Mouse (Mus musculus): ENCODE measurements around the gene Adamts15. TPM values are rescaled to one million over a fixed set of nuclear protein-coding genes. Genes with fewer than 3 reads are reported as not detected.

Adamts15 gene
- polyA plus RNA-seq, 1 experiment = not detected

DNA sequence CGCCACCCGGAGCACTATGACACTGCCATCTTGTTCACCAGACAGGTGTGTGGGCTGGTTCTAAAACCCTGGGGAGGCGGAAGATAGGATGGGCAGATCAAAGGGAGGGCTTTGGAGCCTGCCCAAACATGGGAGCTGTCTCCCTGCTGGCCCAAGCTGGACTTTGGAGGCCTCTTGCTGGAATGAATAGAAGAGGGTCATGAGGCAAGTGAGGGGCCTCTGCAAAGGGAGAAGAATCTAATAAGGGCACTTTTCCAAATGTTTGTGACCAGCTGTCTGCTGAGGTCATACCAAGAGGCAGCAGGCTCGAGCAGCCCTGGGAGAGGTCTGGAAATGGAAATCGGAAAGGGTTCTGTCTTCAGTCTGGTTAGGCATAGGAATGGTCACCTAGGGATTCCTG, 29.2 kb upstream of the Adamts15 start:
- WGBS = 86% methylated on average over 5 of the region's 5 CpGs
- no peak overlapping the region for H3K27ac ChIP-seq (ENCODE audit: insufficient read depth, low read depth, low read length)
- H3K4me3 ChIP-seq (ENCODE audit: insufficient read depth, low read depth, low read length) = no peak overlapping the region
- no peak for TF ChIP-seq POLR2A (IDR thresholded peaks at IDR 0.05; ENCODE audit: insufficient read depth, low read depth, low read length)
- H3K4me1 ChIP-seq (ENCODE audit: control insufficient read depth, insufficient read depth, low read length) = no peaks in the 10 kb centered on the region

DNA sequence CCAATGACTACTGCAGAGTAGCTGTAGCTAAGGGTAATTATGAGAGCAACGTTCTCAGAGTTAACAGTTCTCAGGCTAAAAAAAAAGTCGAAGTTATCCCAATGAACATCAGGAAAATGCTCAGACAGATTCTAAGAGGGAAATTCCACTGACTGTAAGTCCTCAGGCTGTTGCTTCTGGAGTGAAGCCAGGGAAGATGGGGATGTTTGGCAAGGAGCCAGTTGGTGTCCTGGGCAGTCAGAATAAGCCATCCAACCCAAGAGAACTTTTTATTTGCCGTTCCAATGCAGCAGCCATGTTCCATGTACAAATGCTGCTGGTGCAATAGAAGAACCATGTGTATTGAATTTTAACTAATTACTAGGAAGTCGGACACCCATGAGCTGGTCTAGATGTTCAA, 28.3 kb upstream of the Adamts15 start:
- no peak overlapping the region for H3K27ac ChIP-seq (ENCODE audit: insufficient read depth, low read depth, low read length)
- 43% methylated on average over 4 of the region's 4 CpGs for WGBS
- no peaks in the 10 kb centered on the region for H3K4me1 ChIP-seq (ENCODE audit: control insufficient read depth, insufficient read depth, low read length)
- TF ChIP-seq CTCF (IDR thresholded peaks at IDR 0.05; ENCODE audit: insufficient read depth, low read depth, low read length) = no peak
- TF ChIP-seq POLR2A (IDR thresholded peaks at IDR 0.05; ENCODE audit: insufficient read depth, low read depth, low read length) = no peak
- H3K4me3 ChIP-seq (ENCODE audit: insufficient read depth, low read depth, low read length) = no peak overlapping the region

DNA sequence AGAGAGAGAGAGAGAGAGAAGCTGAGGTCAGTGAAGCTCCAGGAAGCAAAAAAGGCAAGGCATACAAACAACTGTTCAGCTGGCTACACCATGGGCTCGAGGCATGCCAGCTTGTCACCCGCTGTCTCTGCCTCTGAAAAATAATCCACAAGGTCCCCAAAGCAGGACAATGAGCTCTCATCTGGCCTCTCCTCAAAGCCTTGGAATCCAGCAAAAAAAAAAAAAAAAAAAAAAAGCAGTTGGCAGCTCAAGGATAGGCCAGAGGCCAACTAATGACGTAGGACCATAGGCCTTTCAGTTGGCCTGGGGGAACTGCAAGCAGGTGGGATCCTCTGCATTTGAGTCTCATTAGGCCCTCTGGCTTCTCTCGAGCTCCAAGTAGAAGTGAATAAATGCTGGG, 27.7 kb upstream of the Adamts15 start:
- TF ChIP-seq POLR2A (IDR thresholded peaks at IDR 0.05; ENCODE audit: insufficient read depth, low read depth, low read length) (no peak), CTCF (IDR thresholded peaks at IDR 0.05; ENCODE audit: insufficient read depth, low read depth, low read length) (no peak)

DNA sequence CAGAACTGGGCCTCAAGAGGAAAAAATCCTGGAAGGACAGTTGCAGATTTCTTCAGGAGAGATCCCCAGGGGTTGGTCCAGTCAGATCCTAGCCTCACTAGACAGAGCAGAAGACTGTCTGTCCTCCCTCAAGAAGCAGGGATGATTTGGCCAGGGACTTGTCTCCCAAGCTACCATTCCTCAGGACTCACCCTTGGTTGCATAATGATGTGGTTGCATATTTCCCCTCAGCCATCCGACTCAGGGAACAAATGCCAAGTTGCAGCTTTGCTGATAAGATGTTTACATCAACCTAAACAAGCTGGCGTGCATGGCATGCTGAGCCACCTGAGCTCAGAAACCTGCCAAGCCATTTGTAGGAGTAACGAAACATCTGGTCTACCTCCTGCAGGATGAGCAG, 27.2 kb upstream of the Adamts15 start:
- TF ChIP-seq CTCF (IDR thresholded peaks at IDR 0.05; ENCODE audit: insufficient read depth, low read depth, low read length) (no peak), POLR2A (IDR thresholded peaks at IDR 0.05; ENCODE audit: insufficient read depth, low read depth, low read length) (no peak)
- H3K27ac ChIP-seq (ENCODE audit: insufficient read depth, low read depth, low read length) = no peak overlapping the region
- H3K4me1 ChIP-seq (ENCODE audit: control insufficient read depth, insufficient read depth, low read length) = no peaks in the 10 kb centered on the region
- WGBS = 89% methylated on average over 3 of the region's 3 CpGs
- H3K4me3 ChIP-seq (ENCODE audit: insufficient read depth, low read depth, low read length) = no peak overlapping the region

More for the DNA sequence above, 27.7 kb upstream of the Adamts15 start:
- WGBS = 66% methylated on average over 4 of the region's 4 CpGs
- Histone ChIP-seq H3K27ac (ENCODE audit: insufficient read depth, low read depth, low read length) (no peak overlapping the region), H3K4me1 (ENCODE audit: control insufficient read depth, insufficient read depth, low read length) (no peaks in the 10 kb centered on the region), H3K4me3 (ENCODE audit: insufficient read depth, low read depth, low read length) (no peak overlapping the region)

DNA sequence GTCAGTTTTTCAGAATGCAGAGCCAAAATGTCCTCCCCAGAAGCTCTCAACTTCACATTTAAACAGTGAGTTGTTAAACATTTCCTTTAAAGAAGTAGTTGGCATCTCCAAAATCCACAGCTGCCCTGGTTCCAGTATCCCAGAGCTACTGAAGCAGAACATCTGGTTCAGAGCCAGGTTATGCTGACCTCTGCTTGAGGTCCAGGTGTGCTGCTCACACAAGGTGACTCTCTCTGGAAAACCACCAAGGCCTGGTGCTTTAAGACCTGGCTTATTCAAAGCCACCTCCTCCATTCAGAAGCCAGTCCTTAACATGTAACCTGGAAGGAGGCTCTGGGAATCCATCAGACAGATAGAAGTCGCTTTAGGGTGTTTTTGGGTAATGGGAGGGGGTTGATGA, 23.0 kb upstream of the Adamts15 start:
- peaks cover 7% of the 10 kb centered on the region for H3K4me1 ChIP-seq (ENCODE audit: control insufficient read depth, insufficient read depth, low read length)
- TF ChIP-seq CTCF (IDR thresholded peaks at IDR 0.05; ENCODE audit: insufficient read depth, low read depth, low read length) (no peak), POLR2A (IDR thresholded peaks at IDR 0.05; ENCODE audit: insufficient read depth, low read depth, low read length) (no peak)
- H3K4me3 ChIP-seq (ENCODE audit: insufficient read depth, low read depth, low read length) = no peak overlapping the region
- H3K27ac ChIP-seq (ENCODE audit: insufficient read depth, low read depth, low read length) = no peak overlapping the region
- WGBS = 79% methylated on average over 1 of the region's 1 CpGs

DNA sequence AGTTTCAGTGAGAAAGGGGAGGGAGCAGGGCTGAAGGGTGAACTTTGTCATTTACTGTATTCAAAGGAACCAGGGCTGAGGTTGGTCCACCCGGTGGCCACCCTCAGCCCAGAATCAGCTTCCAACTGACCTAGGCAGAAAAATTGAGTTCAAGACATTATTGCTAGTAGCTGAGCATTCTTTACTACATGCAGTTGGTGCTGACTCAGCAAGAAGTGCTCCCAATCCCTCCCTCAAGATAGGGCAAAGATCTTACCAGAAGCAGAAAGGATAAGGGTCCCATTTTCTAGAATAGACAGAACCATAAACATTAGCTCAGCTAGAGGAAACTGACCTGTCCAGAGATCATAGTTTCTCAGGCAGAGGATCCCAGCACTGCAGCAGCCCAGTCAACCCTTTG, 22.0 kb upstream of the Adamts15 start:
- H3K4me1 ChIP-seq (ENCODE audit: control insufficient read depth, insufficient read depth, low read length) = peaks cover 7% of the 10 kb centered on the region
- WGBS = 4% methylated on average over 1 of the region's 1 CpGs
- no peak for TF ChIP-seq POLR2A (IDR thresholded peaks at IDR 0.05; ENCODE audit: insufficient read depth, low read depth, low read length)
- no peak for TF ChIP-seq CTCF (IDR thresholded peaks at IDR 0.05; ENCODE audit: insufficient read depth, low read depth, low read length)
- H3K4me3 ChIP-seq (ENCODE audit: insufficient read depth, low read depth, low read length) = no peak overlapping the region
- no peak overlapping the region for H3K27ac ChIP-seq (ENCODE audit: insufficient read depth, low read depth, low read length)

DNA sequence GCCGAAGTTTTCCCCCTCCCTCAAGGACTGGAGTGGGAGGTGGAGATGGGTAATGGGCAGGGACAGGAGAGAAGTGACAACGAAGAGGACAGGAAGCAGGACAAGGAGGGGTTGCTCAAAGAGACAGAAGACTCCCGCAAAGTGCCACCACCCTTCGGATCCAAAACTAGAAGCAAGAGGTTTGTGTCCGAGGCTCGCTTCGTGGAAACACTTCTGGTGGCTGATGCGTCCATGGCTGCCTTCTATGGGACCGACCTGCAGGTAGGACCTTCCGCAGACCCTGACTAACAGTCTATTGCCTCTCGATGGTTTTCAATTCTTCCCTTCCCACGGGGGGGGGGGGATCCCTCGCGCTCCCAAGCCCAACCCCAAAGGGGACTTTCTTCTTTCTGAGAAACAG, 21.1 kb upstream of the Adamts15 start:
- no peak overlapping the region for H3K27ac ChIP-seq (ENCODE audit: insufficient read depth, low read depth, low read length)
- TF ChIP-seq POLR2A (IDR thresholded peaks at IDR 0.05; ENCODE audit: insufficient read depth, low read depth, low read length) (no peak), CTCF (IDR thresholded peaks at IDR 0.05; ENCODE audit: insufficient read depth, low read depth, low read length) (no peak)
- H3K4me1 ChIP-seq (ENCODE audit: control insufficient read depth, insufficient read depth, low read length) = peaks cover 7% of the 10 kb centered on the region
- WGBS = under 1% methylated on average over 14 of the region's 14 CpGs
- H3K4me3 ChIP-seq (ENCODE audit: insufficient read depth, low read depth, low read length) = peak overlapping the region; percentile 60

DNA sequence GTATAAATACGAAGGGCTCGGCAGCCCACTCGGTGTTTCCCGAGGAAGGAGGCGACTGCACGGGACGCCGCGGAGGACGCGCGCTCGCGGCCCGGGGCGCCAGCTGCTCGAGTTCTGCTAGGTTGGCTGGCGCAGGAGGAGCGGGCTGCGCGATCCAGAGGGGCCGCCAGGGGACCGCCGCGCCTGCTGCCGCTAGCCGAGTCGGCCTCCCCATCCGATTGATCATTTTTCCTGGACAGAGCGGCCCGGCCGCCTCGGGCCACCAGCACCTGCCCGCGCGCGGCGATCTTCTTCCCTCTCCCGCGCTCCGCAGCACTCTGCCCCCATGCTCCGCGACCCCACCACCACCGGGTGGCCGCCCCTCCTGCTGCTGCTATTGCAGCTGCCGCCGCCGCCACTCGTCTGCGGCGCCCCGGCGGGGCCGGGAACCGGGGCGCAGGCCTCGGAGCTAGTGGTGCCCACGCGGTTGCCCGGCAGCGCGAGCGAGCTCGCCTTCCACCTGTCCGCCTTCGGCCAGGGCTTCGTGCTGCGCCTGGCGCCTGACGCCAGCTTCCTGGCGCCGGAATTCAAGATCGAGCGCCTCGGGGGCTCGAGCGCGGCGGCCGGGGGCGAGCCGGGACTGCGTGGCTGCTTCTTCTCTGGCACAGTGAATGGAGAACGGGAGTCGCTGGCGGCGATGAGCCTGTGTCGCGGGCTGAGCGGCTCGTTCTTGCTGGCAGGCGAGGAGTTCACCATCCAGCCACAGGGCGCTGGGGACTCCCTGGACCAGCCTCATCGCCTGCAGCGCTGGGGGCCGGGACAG, 20.5 kb upstream of the Adamts15 start, which contains the start of gene Adamts8:
Gene Adamts8 (plus strand): TSS at position 51 of the 802 bp plus-strand sequence.
- Histone ChIP-seq H3K4me3 (ENCODE audit: insufficient read depth, low read depth, low read length) (peak within 1 kb of the TSS; percentile 60), H3K27ac (ENCODE audit: insufficient read depth, low read depth, low read length) (no peak within 1 kb of the TSS), H3K4me1 (ENCODE audit: control insufficient read depth, insufficient read depth, low read length) (peaks cover 7% of the 10 kb centered on the region)
- under 1% methylated on average over 96 of the region's 96 CpGs for WGBS
- TF ChIP-seq POLR2A (IDR thresholded peaks at IDR 0.05; ENCODE audit: insufficient read depth, low read depth, low read length) (no peak), CTCF (IDR thresholded peaks at IDR 0.05; ENCODE audit: insufficient read depth, low read depth, low read length) (peak; percentile 53; the same call in 1 of the 2 replicates)

DNA sequence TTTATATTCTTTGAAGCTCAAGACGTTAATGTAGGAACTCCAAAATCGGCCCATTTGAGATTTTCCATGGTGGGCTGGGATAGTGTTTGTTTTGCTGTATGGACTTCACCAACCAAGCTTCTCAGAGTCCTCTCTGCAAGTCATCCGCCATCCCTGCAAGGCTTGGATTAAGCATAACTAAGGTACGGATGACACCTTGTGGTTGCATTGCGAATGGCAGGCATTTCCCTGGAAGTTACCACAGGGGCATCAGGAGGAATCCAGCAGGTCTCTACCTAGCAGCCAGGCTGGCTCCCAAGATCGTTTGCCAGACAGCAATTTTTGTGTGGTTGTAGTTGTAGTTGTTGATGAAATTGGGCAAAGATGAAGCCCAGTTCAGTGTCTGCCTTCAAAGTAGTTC, 18.1 kb upstream of the Adamts15 start:
- TF ChIP-seq POLR2A (IDR thresholded peaks at IDR 0.05; ENCODE audit: insufficient read depth, low read depth, low read length) (no peak), CTCF (IDR thresholded peaks at IDR 0.05; ENCODE audit: insufficient read depth, low read depth, low read length) (peak; percentile 54)
- Histone ChIP-seq H3K4me1 (ENCODE audit: control insufficient read depth, insufficient read depth, low read length) (peaks cover 7% of the 10 kb centered on the region), H3K27ac (ENCODE audit: insufficient read depth, low read depth, low read length) (no peak overlapping the region), H3K4me3 (ENCODE audit: insufficient read depth, low read depth, low read length) (no peak overlapping the region)
- 4% methylated on average over 6 of the region's 6 CpGs for WGBS

Data from olfactory bulb, adult 2 months (tissue).